Mouse (Mus musculus) midbrain, postnatal 0 days (tissue): ENCODE results near the gene Miox. TPM values are rescaled to one million over a fixed set of nuclear protein-coding genes. Genes with fewer than 3 reads are reported as not detected.

Experiments
- ATAC-seq: fragments of 200-750 bp; cut with Nextera tagmentation; 2 replicates; pipeline ENCODE4 v1.8.0; 2017; ENCODE audit warnings: moderate number of reproducible peaks, mild to moderate bottlenecking, moderate TSS enrichment, moderate library complexity; ENCODE audit not compliant: low FRiP score
- DNase-seq: peaks from one replicate; pipeline ENCODE4 v3.0.0-alpha.2; 2015; ENCODE audit warnings: low spot score
- H3K27ac ChIP-seq: fragments of 300-500 bp; sonication (generic); 2 replicates; pipeline ENCODE4 v1.5.1; 2014; ENCODE audit warnings: low read depth, mild to moderate bottlenecking, low read length, mixed read lengths
- H3K27me3 ChIP-seq: fragments of 300-500 bp; sonication (generic); 2 replicates; pipeline ENCODE4 v1.6.1; 2014; ENCODE audit warnings: low read length, control low read depth, mixed read lengths; ENCODE audit not compliant: insufficient read depth
- H3K36me3 ChIP-seq: fragments of 300-500 bp; sonication (generic); 2 replicates; pipeline ENCODE4 v1.6.1; 2014; ENCODE audit warnings: low read length, control low read depth, mixed read lengths; ENCODE audit not compliant: insufficient read depth
- H3K4me1 ChIP-seq: fragments of 300-500 bp; sonication (generic); 2 replicates; pipeline ENCODE4 v1.6.1; 2014; ENCODE audit warnings: mild to moderate bottlenecking, control low read depth, antibody characterized with exemption, low read length, mixed read lengths; ENCODE audit not compliant: insufficient read depth
- H3K4me2 ChIP-seq: fragments of 300-500 bp; sonication (generic); 2 replicates; pipeline ENCODE4 v1.6.1; 2014; ENCODE audit warnings: low read depth, mild to moderate bottlenecking, low read length, mixed read lengths; ENCODE audit not compliant: poor library complexity, severe bottlenecking
- H3K4me3 ChIP-seq: fragments of 300-500 bp; sonication (generic); 2 replicates; pipeline ENCODE4 v1.5.1; 2014; ENCODE audit warnings: low read depth, mild to moderate bottlenecking, low read length, moderate library complexity
- H3K9ac ChIP-seq: fragments of 300-500 bp; sonication (generic); replicated peaks from 2 replicates; pipeline ENCODE4 v1.6.1; 2014; ENCODE audit warnings: mild to moderate bottlenecking, low read length, moderate library complexity, mixed read lengths; ENCODE audit not compliant: poor library complexity, severe bottlenecking
- H3K9me3 ChIP-seq: fragments of 300-500 bp; sonication (generic); 2 replicates; pipeline ENCODE4 v1.6.1; 2016; ENCODE audit warnings: low read length, control low read depth
- CTCF ChIP-seq: IDR thresholded peaks from 2 replicates; pipeline ENCODE4 v1.5.1; 2016; ENCODE audit warnings: antibody characterized with exemption, mild to moderate bottlenecking
- WGBS: fragments of 180-500 bp; shearing (Covaris S2); extraction: QIAGEN DNeasy Blood & Tissue Kit; methylation state at CpG from one replicate; pipeline ENCODE4 v1.1.7; 2014; 5-methylcytosine and 5-hydroxymethylcytosine counted together
- polyA plus RNA-seq: library from polyadenylated mRNA; unstranded; fragments of >200 nt; fragmentation: Nextera tagmentation; extraction: Ambion mirVana; gene quantifications from 2 replicates; pipeline ENCODE4 v1.2.1, GENCODE M21; 2015
- total RNA-seq: library from RNA; depleted of rRNA; stranded (reverse); fragments of >200 nt; gene quantifications from 2 replicates; pipeline ENCODE4 v1.2.3, GENCODE M21; 2014

The Miox gene
- total and polyA plus RNA-seq, 2 experiments from 2014 or later, result not detected

- Histone ChIP-seq H3K27ac (no peak overlapping the region), H3K36me3 (no peaks in the 10 kb centered on the region), H3K4me2 (no peak overlapping the region), H3K4me1 (no peaks in the 10 kb centered on the region), H3K9me3 (no peaks in the 10 kb centered on the region), H3K9ac (no peak overlapping the region), H3K27me3 (peaks cover 11% of the 10 kb centered on the region; the same call in 1 of the 2 replicates), H3K4me3 (no peak overlapping the region)
- DNase-seq, result no peak
- TF ChIP-seq CTCF, result no peak
- WGBS, result 84% methylated on average over 8 of the region's 8 CpGs
- ATAC-seq, result no peak
Observed at GRCm38 (mm10) chr15:89321264-89321663, 12.9 kb upstream of the Miox start.

- TF ChIP-seq CTCF, result no peak
- Histone ChIP-seq H3K27ac (no peak within 1 kb of the TSS), H3K4me3 (no peak within 1 kb of the TSS), H3K36me3 (no peaks in the 10 kb centered on the region), H3K9me3 (no peaks in the 10 kb centered on the region), H3K9ac (no peak within 1 kb of the TSS), H3K27me3 (peaks cover 11% of the 10 kb centered on the region; the same call in 1 of the 2 replicates), H3K4me2 (no peak within 1 kb of the TSS), H3K4me1 (no peaks in the 10 kb centered on the region)
- WGBS, result 9% methylated on average over 26 of the region's 26 CpGs
- DNase-seq (no peak), ATAC-seq (no peak)
Observed at GRCm38 (mm10) chr15:89322670-89323522, 11.3 kb upstream of the Miox start, which contains the start of gene Adm2. Gene Adm2, plus strand, starts transcription at chr15:89322720.

GRCm38 (mm10) chr15:89323656-89324055 is 10.5 kb upstream of the Miox start:
- Histone ChIP-seq H3K9me3 (no peaks in the 10 kb centered on the region), H3K4me3 (no peak overlapping the region), H3K4me2 (no peak overlapping the region), H3K27me3 (peaks cover 11% of the 10 kb centered on the region; the same call in 1 of the 2 replicates), H3K27ac (no peak overlapping the region), H3K4me1 (no peaks in the 10 kb centered on the region), H3K36me3 (no peaks in the 10 kb centered on the region), H3K9ac (no peak overlapping the region)
- ATAC-seq, result no peak
- no peak for DNase-seq
- WGBS, result 88% methylated on average over 4 of the region's 4 CpGs
- no peak for TF ChIP-seq CTCF

GRCm38 (mm10) chr15:89326441-89326840 is 7.8 kb upstream of the Miox start:
- H3K4me3 ChIP-seq, result no peak overlapping the region
- no peaks in the 10 kb centered on the region for H3K9me3 ChIP-seq
- no peak for DNase-seq
- TF ChIP-seq CTCF, result no peak
- WGBS, result 70% methylated on average over 5 of the region's 5 CpGs
- no peak overlapping the region for H3K4me2 ChIP-seq
- H3K27ac ChIP-seq, result no peak overlapping the region
- no peak overlapping the region for H3K9ac ChIP-seq
- no peaks in the 10 kb centered on the region for H3K4me1 ChIP-seq
- no peaks in the 10 kb centered on the region for H3K36me3 ChIP-seq
- ATAC-seq, result no peak
- peaks cover 11% of the 10 kb centered on the region; the same call in 1 of the 2 replicates for H3K27me3 ChIP-seq

- Histone ChIP-seq H3K27me3 (no peaks in the 10 kb centered on the region), H3K9me3 (no peaks in the 10 kb centered on the region), H3K27ac (no peak overlapping the region), H3K4me3 (no peak overlapping the region), H3K36me3 (no peaks in the 10 kb centered on the region), H3K4me1 (no peaks in the 10 kb centered on the region), H3K9ac (no peak overlapping the region), H3K4me2 (no peak overlapping the region)
- 85% methylated on average over 17 of the region's 17 CpGs for WGBS
- DNase-seq (no peak), ATAC-seq (no peak)
- TF ChIP-seq CTCF, result no peak
Observed at GRCm38 (mm10) chr15:89334774-89335537, 758 bp downstream of the Miox start.

- H3K9ac ChIP-seq, result no peak overlapping the region
- WGBS, result 88% methylated on average over 14 of the region's 14 CpGs
- no peak overlapping the region for H3K27ac ChIP-seq
- no peaks in the 10 kb centered on the region for H3K4me1 ChIP-seq
- no peaks in the 10 kb centered on the region for H3K27me3 ChIP-seq
- H3K4me2 ChIP-seq, result no peak overlapping the region
- DNase-seq (no peak), ATAC-seq (no peak)
- H3K9me3 ChIP-seq, result no peaks in the 10 kb centered on the region
- H3K36me3 ChIP-seq, result no peaks in the 10 kb centered on the region
- TF ChIP-seq CTCF, result no peak
- no peak overlapping the region for H3K4me3 ChIP-seq
Observed at GRCm38 (mm10) chr15:89336422-89336821, 2.2 kb downstream of the Miox start.
